Mouse (Mus musculus): ENCODE data around the gene Kctd12b. TPM values are rescaled to one million over a fixed set of nuclear protein-coding genes. Genes with fewer than 3 reads are reported as not detected.

The Kctd12b gene
- polyA plus RNA-seq (2014; fragmentation: Illumina TruSeq; extraction: RNeasy Lipid Tissue Mini Kit (QIAGEN cat#74804); ENCODE audit: low read depth, low replicate concordance) = 11.0 TPM

GRCm38 (mm10) chrX:153695782-153696395 is at the start of gene Kctd12b:
Kctd12b (minus strand) TSS chrX:153696391.

GRCm38 (mm10) chrX:153723110-153723916 is 27.1 kb upstream of the Kctd12b start, which contains the start of gene Nbdy:
Nbdy (plus strand) TSS chrX:153723590.

Other genes with a start within 250 kb of the Kctd12b start
- gene Ubqln2, start 198.2 kb downstream of the Kctd12b start, polyA plus RNA-seq (2014; fragmentation: Illumina TruSeq; extraction: RNeasy Lipid Tissue Mini Kit (QIAGEN cat#74804); ENCODE audit: low read depth, low replicate concordance) = 44.8 TPM
- 3.9 TPM for gene Cypt3, start 137.8 kb downstream of the Kctd12b start, polyA plus RNA-seq (2014; fragmentation: Illumina TruSeq; extraction: RNeasy Lipid Tissue Mini Kit (QIAGEN cat#74804); ENCODE audit: low read depth, low replicate concordance)
- 43.7 TPM for gene Nbdy, start 27.2 kb upstream of the Kctd12b start, polyA plus RNA-seq (2014; fragmentation: Illumina TruSeq; extraction: RNeasy Lipid Tissue Mini Kit (QIAGEN cat#74804); ENCODE audit: low read depth, low replicate concordance)
- 35.2 TPM for gene Spin2c, start 135.8 kb upstream of the Kctd12b start, polyA plus RNA-seq (2014; fragmentation: Illumina TruSeq; extraction: RNeasy Lipid Tissue Mini Kit (QIAGEN cat#74804); ENCODE audit: low read depth, low replicate concordance)